Mouse (Mus musculus): ENCODE measurements around the gene Fam227b. TPM values are rescaled to one million over a fixed set of nuclear protein-coding genes. Genes with fewer than 3 reads are reported as not detected.

The Fam227b gene
- polyA plus RNA-seq, 1 experiment from 2014 or later = not detected

GRCm38 (mm10) chr2:126090432-126090831, 61.4 kb downstream of the Fam227b start:
- H3K9ac ChIP-seq (replicated peaks) = no peak overlapping the region
- no peak overlapping the region for H3K4me3 ChIP-seq
- H3K4me1 ChIP-seq = no peaks in the 10 kb centered on the region
- no peak for ATAC-seq (ENCODE audit: low FRiP score, low read depth)
- H3K27ac ChIP-seq (replicated peaks) = no peak overlapping the region
- H3K4me2 ChIP-seq (replicated peaks) = no peak overlapping the region
- WGBS = 63% methylated on average over 5 of the region's 5 CpGs
- no peaks in the 10 kb centered on the region for H3K9me3 ChIP-seq
- H3K36me3 ChIP-seq = no peaks in the 10 kb centered on the region
- no peaks in the 10 kb centered on the region for H3K27me3 ChIP-seq

- H3K9me3 ChIP-seq = no peaks in the 10 kb centered on the region
- WGBS = 74% methylated on average over 8 of the region's 8 CpGs
- no peaks in the 10 kb centered on the region for H3K36me3 ChIP-seq
- ATAC-seq (ENCODE audit: low FRiP score, low read depth) = no peak
- no peaks in the 10 kb centered on the region for H3K4me1 ChIP-seq
- H3K27ac ChIP-seq (replicated peaks) = no peak overlapping the region
- no peak overlapping the region for H3K9ac ChIP-seq (replicated peaks)
- no peak overlapping the region for H3K4me3 ChIP-seq
- H3K4me2 ChIP-seq (replicated peaks) = no peak overlapping the region
- no peaks in the 10 kb centered on the region for H3K27me3 ChIP-seq
These were observed 65.6 kb downstream of the Fam227b start for GRCm38 (mm10) chr2:126086187-126086586.

DNA sequence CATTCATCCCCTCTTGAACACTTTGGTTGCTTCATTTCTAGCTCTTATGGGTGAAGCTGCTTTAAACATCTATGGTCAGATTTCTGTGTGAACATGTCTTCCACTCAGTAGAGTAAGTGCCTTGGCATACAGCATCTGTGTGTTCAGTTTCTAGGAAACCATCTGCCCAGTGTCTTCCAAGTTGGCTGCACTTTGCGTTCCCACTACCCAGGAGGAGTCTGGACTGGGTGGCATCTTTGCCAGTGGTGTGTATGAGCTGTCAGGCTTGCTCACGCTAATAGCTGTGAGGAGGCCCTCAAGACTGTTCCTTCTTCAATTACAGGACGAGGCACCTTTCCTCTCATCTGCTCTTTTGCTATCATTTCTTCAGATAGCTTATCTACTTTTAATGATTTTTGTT, 67.5 kb downstream of the Fam227b start:
- no peak overlapping the region for H3K27ac ChIP-seq (replicated peaks)
- no peak overlapping the region for H3K4me3 ChIP-seq
- no peak overlapping the region for H3K4me2 ChIP-seq (replicated peaks)
- no peaks in the 10 kb centered on the region for H3K36me3 ChIP-seq
- no peaks in the 10 kb centered on the region for H3K27me3 ChIP-seq
- H3K9me3 ChIP-seq = no peaks in the 10 kb centered on the region
- H3K4me1 ChIP-seq = no peaks in the 10 kb centered on the region
- 84% methylated on average over 3 of the region's 3 CpGs for WGBS
- H3K9ac ChIP-seq (replicated peaks) = no peak overlapping the region
- no peak for ATAC-seq (ENCODE audit: low FRiP score, low read depth)

- H3K36me3 ChIP-seq = no peaks in the 10 kb centered on the region
- H3K9me3 ChIP-seq = no peaks in the 10 kb centered on the region
- H3K9ac ChIP-seq (replicated peaks) = no peak overlapping the region
- no peak overlapping the region for H3K27ac ChIP-seq (replicated peaks)
- no peaks in the 10 kb centered on the region for H3K4me1 ChIP-seq
- no peak overlapping the region for H3K4me3 ChIP-seq
- ATAC-seq (ENCODE audit: low FRiP score, low read depth) = no peak
- H3K27me3 ChIP-seq = no peaks in the 10 kb centered on the region
- no peak overlapping the region for H3K4me2 ChIP-seq (replicated peaks)
- WGBS = 71% methylated on average over 2 of the region's 2 CpGs
These were observed 72.7 kb downstream of the Fam227b start for GRCm38 (mm10) chr2:126079086-126079485.

GRCm38 (mm10) chr2:126076506-126076905, 75.3 kb downstream of the Fam227b start:
- Histone ChIP-seq H3K4me1 (no peaks in the 10 kb centered on the region), H3K27me3 (no peaks in the 10 kb centered on the region), H3K36me3 (no peaks in the 10 kb centered on the region), H3K4me2 (replicated peaks) (no peak overlapping the region), H3K4me3 (no peak overlapping the region), H3K9me3 (no peaks in the 10 kb centered on the region), H3K9ac (replicated peaks) (no peak overlapping the region), H3K27ac (replicated peaks) (no peak overlapping the region)
- 89% methylated on average over 6 of the region's 6 CpGs for WGBS
- ATAC-seq (ENCODE audit: low FRiP score, low read depth) = no peak

DNA sequence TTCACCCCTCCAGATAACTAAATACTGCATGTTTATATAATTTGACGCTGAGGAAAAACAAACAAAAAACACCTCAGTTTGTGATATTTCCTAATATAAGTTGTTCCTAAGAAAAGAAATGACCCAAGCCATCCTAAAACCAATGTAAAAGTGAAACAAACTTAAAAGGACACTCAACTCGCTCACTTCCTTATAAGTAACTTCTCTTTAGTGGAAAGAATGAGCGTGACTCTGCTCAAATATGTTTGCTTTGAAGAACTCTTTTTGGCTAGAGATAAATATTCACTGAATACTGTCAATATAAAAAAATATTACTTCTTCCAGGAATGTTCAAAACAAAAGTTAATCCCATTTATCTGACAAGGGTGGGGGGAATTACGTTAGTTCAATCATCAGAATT, 78.1 kb downstream of the Fam227b start:
- H3K9me3 ChIP-seq = no peaks in the 10 kb centered on the region
- no peaks in the 10 kb centered on the region for H3K36me3 ChIP-seq
- H3K9ac ChIP-seq (replicated peaks) = no peak overlapping the region
- no peaks in the 10 kb centered on the region for H3K4me1 ChIP-seq
- H3K27ac ChIP-seq (replicated peaks) = no peak overlapping the region
- no peaks in the 10 kb centered on the region for H3K27me3 ChIP-seq
- no peak for ATAC-seq (ENCODE audit: low FRiP score, low read depth)
- H3K4me2 ChIP-seq (replicated peaks) = no peak overlapping the region
- H3K4me3 ChIP-seq = no peak overlapping the region
- WGBS = 89% methylated on average over 4 of the region's 4 CpGs

GRCm38 (mm10) chr2:126069740-126070139, 82.1 kb downstream of the Fam227b start:
- no peaks in the 10 kb centered on the region for H3K4me1 ChIP-seq
- H3K4me3 ChIP-seq = no peak overlapping the region
- no peaks in the 10 kb centered on the region for H3K27me3 ChIP-seq
- ATAC-seq (ENCODE audit: low FRiP score, low read depth) = no peak
- H3K27ac ChIP-seq (replicated peaks) = no peak overlapping the region
- H3K4me2 ChIP-seq (replicated peaks) = no peak overlapping the region
- no peak overlapping the region for H3K9ac ChIP-seq (replicated peaks)
- 88% methylated on average over 1 of the region's 1 CpGs for WGBS
- no peaks in the 10 kb centered on the region for H3K9me3 ChIP-seq
- no peaks in the 10 kb centered on the region for H3K36me3 ChIP-seq

GRCm38 (mm10) chr2:126065303-126065856, 86.4 kb downstream of the Fam227b start:
- no peak for ATAC-seq (ENCODE audit: low FRiP score, low read depth)
- Histone ChIP-seq H3K27ac (replicated peaks) (no peak overlapping the region), H3K4me1 (peaks cover 7% of the 10 kb centered on the region; the same call in 1 of the 2 replicates), H3K9me3 (no peaks in the 10 kb centered on the region), H3K9ac (replicated peaks) (no peak overlapping the region), H3K36me3 (no peaks in the 10 kb centered on the region), H3K4me2 (replicated peaks) (no peak overlapping the region), H3K27me3 (no peaks in the 10 kb centered on the region), H3K4me3 (no peak overlapping the region)
- 88% methylated on average over 3 of the region's 3 CpGs for WGBS

DNA sequence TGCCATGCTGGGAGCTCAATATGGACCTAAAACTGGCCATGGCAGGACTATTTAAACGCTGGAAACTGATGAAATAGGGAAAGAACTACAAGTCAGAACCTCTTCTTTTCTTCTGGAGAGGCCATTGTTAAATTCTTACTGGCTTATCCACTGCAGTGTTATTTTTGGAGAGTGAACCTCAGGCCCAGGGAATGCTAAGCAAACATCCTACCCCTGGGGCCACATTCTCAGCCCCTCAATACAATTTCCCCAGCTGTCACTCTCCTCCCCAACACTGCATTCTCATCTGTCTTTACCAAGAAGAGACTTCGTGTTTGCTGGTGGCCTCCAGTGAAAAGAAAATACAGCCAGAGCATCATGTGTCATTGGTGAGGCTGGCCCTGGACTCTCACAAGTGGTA, 87.0 kb downstream of the Fam227b start:
- no peak for ATAC-seq (ENCODE audit: low FRiP score, low read depth)
- WGBS = 49% methylated on average over 2 of the region's 2 CpGs
- no peaks in the 10 kb centered on the region for H3K27me3 ChIP-seq
- H3K4me2 ChIP-seq (replicated peaks) = no peak overlapping the region
- no peak overlapping the region for H3K9ac ChIP-seq (replicated peaks)
- peaks cover 7% of the 10 kb centered on the region; the same call in 1 of the 2 replicates for H3K4me1 ChIP-seq
- H3K9me3 ChIP-seq = no peaks in the 10 kb centered on the region
- H3K27ac ChIP-seq (replicated peaks) = no peak overlapping the region
- no peak overlapping the region for H3K4me3 ChIP-seq
- no peaks in the 10 kb centered on the region for H3K36me3 ChIP-seq

- no peak overlapping the region for H3K27ac ChIP-seq (replicated peaks)
- no peaks in the 10 kb centered on the region for H3K9me3 ChIP-seq
- no peak overlapping the region for H3K4me2 ChIP-seq (replicated peaks)
- WGBS = 88% methylated on average over 7 of the region's 7 CpGs
- H3K27me3 ChIP-seq = no peaks in the 10 kb centered on the region
- H3K9ac ChIP-seq (replicated peaks) = no peak overlapping the region
- no peaks in the 10 kb centered on the region for H3K36me3 ChIP-seq
- H3K4me3 ChIP-seq = no peak overlapping the region
- ATAC-seq (ENCODE audit: low FRiP score, low read depth) = no peak
- H3K4me1 ChIP-seq = peaks cover 7% of the 10 kb centered on the region; the same call in 1 of the 2 replicates
These were observed 88.9 kb downstream of the Fam227b start for GRCm38 (mm10) chr2:126062876-126063275.

DNA sequence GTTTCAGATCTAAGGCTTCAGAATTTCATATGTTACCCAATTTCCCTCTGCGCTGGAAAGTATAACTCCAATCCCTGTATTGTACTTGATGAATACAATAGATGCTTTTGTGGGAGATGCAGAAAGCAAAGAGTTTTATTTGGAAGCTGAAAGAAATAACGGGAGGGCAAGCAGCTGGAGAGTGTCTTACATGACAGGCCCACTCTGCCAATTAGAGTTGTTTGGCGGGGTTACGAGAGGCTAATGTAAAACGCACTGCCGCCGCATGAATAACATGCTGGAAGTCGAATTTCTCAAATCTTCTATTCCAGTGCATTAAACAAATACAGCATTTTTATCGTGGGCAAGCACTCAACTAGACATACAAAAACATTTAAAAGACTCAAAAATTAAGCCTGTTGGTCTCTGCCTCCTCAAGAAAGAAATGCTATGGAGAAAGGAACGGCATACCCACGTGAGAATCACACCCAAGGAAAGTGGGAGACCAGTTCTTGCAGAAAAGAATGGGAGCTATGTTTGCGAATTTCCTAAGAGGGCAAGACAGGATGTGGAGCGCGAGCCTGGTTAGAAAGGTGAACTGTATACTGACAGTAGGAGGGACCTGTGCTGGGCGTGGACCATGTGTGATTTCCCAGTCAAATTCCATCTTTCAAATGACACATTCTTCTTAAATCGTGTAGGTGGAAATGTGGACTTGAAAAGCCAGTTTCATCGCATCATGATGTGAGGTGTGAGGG, 90.6 kb downstream of the Fam227b start:
- H3K4me3 ChIP-seq = no peak overlapping the region
- no peaks in the 10 kb centered on the region for H3K9me3 ChIP-seq
- no peaks in the 10 kb centered on the region for H3K36me3 ChIP-seq
- no peaks in the 10 kb centered on the region for H3K27me3 ChIP-seq
- no peak overlapping the region for H3K27ac ChIP-seq (replicated peaks)
- H3K9ac ChIP-seq (replicated peaks) = no peak overlapping the region
- no peak; the same call in 1 of the 2 replicates for ATAC-seq (ENCODE audit: low FRiP score, low read depth)
- H3K4me2 ChIP-seq (replicated peaks) = no peak overlapping the region
- WGBS = 82% methylated on average over 17 of the region's 17 CpGs
- H3K4me1 ChIP-seq = peaks cover 7% of the 10 kb centered on the region; the same call in 1 of the 2 replicates

DNA sequence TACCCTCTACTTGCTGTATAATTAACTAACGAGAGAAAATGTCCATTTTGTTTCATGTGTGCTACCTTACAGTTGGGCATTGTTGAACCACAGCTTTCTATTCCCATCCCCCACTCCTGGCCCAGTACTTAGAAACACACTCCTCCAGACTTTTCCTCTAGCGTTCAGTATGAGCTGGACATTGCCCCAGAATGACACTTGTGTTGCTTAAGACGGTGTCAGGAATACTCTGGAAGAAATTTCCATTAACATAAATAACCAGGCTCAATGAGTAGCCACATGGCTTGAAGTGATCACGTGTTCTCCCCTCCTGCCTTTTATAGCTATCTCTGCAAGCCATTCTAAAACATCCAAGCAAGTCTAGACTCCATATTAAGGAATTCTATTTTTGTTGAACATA, 91.2 kb downstream of the Fam227b start:
- no peak overlapping the region for H3K9ac ChIP-seq (replicated peaks)
- no peak overlapping the region for H3K4me2 ChIP-seq (replicated peaks)
- H3K27me3 ChIP-seq = no peaks in the 10 kb centered on the region
- no peaks in the 10 kb centered on the region for H3K9me3 ChIP-seq
- no peaks in the 10 kb centered on the region for H3K36me3 ChIP-seq
- peaks cover 7% of the 10 kb centered on the region; the same call in 1 of the 2 replicates for H3K4me1 ChIP-seq
- no peak overlapping the region for H3K4me3 ChIP-seq
- ATAC-seq (ENCODE audit: low FRiP score, low read depth) = 0 out of 2 replicates have a peak, but pooled peaks have one; percentile 44
- no peak overlapping the region for H3K27ac ChIP-seq (replicated peaks)
- 72% methylated on average over 4 of the region's 4 CpGs for WGBS

Measured in midbrain, embryonic 12.5 days (tissue).